Mouse (Mus musculus) lung, embryonic 16.5 days (tissue): ENCODE data around the gene B4galt4. TPM values are rescaled to one million over a fixed set of nuclear protein-coding genes. Genes with fewer than 3 reads are reported as not detected.
A peak's percentile ranks its signal among the peaks of the same experiment; 100 is the strongest.

ENCODE experiments used
- ATAC-seq: fragments of 200-750 bp; cut with Nextera tagmentation; 2 replicates; pipeline ENCODE4 v1.8.0; 2017; ENCODE audit warnings: low read depth, mild to moderate bottlenecking, moderate library complexity
- H3K27ac ChIP-seq: fragments of 300-500 bp; sonication (generic); 2 replicates; pipeline ENCODE4 v1.5.1; 2014; ENCODE audit warnings: mild to moderate bottlenecking, control low read depth, low read length
- H3K27me3 ChIP-seq: fragments of 300-500 bp; sonication (generic); 2 replicates; pipeline ENCODE4 v1.6.1; 2014; ENCODE audit warnings: low read depth, low read length, mixed read lengths; ENCODE audit not compliant: control insufficient read depth, insufficient read depth
- H3K36me3 ChIP-seq: fragments of 300-500 bp; sonication (generic); 2 replicates; pipeline ENCODE4 v1.6.1; 2014; ENCODE audit warnings: low read length; ENCODE audit not compliant: control insufficient read depth, insufficient read depth
- H3K4me1 ChIP-seq: fragments of 300-500 bp; sonication (generic); replicated peaks from 2 replicates; pipeline ENCODE4 v1.6.1; 2014; ENCODE audit warnings: low read length, mixed read lengths; ENCODE audit not compliant: control insufficient read depth, insufficient read depth
- H3K4me2 ChIP-seq: fragments of 300-500 bp; sonication (generic); 2 replicates; pipeline ENCODE4 v1.6.1; 2014; ENCODE audit warnings: low read depth, low read length, control low read depth
- H3K4me3 ChIP-seq: fragments of 300-500 bp; sonication (generic); 2 replicates; pipeline ENCODE4 v1.5.1; 2014; ENCODE audit warnings: mild to moderate bottlenecking, low read length, control low read depth
- H3K9ac ChIP-seq: fragments of 300-500 bp; sonication (generic); 2 replicates; pipeline ENCODE4 v1.6.1; 2014; ENCODE audit warnings: low read length, control low read depth
- H3K9me3 ChIP-seq: fragments of 300-500 bp; sonication (generic); 2 replicates; pipeline ENCODE4 v1.6.1; 2016; ENCODE audit warnings: low read length; ENCODE audit not compliant: control insufficient read depth
- WGBS: fragments of 180-500 bp; shearing (Covaris S2); extraction: QIAGEN DNeasy Blood & Tissue Kit; methylation state at CpG from one replicate; pipeline ENCODE4 v1.1.7; 2014; 5-methylcytosine and 5-hydroxymethylcytosine counted together
- polyA plus RNA-seq: library from polyadenylated mRNA; unstranded; fragments of >200 nt; fragmentation: Nextera tagmentation; extraction: Ambion mirVana; gene quantifications from 2 replicates; pipeline ENCODE4 v1.2.1, GENCODE M21; 2015

Gene B4galt4
- 34.7 and 38.1 TPM in 2 replicates for polyA plus RNA-seq

DNA sequence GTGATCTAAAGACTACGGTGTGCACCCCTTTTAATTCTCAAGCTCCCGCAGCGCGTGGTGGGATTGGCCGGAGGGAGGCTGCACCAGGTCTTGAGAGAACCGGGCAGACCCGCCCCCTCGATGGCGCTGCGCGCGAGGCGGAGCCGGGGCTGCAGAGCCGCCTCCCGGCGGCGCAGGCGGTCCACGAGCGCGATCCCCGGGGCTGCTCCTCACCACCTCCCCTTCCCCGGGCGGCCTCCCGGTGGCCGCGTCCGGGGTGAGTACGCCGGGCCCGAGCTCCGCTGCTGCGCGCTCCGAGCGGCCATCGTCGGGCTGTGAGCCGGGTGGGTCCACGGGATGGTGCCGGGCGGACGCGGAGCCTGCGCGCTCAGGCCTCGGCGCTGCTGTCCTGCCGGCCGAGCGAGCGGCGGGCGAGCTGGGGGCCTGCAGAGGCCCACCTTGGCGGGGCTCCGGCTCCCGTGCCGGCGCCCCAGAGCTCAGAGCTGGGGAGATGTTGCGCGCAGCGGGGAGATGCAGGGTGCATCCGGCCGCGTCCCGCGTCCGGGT lies at the start of gene B4galt4:
TSS of gene B4galt4 (plus strand) at position 152 of the 546 bp plus-strand sequence.
- WGBS, result under 1% methylated on average over 66 of the region's 69 CpGs
- Histone ChIP-seq H3K4me3 (peak within 1 kb of the TSS; percentile 87), H3K27ac (peak within 1 kb of the TSS; percentile 84), H3K9me3 (no peaks in the 10 kb centered on the region), H3K9ac (peak within 1 kb of the TSS; percentile 90), H3K36me3 (no peaks in the 10 kb centered on the region), H3K4me2 (peak within 1 kb of the TSS; percentile 93), H3K27me3 (no peaks in the 10 kb centered on the region), H3K4me1 (peaks cover 8% of the 10 kb centered on the region)
- peak; percentile 98 for ATAC-seq

DNA sequence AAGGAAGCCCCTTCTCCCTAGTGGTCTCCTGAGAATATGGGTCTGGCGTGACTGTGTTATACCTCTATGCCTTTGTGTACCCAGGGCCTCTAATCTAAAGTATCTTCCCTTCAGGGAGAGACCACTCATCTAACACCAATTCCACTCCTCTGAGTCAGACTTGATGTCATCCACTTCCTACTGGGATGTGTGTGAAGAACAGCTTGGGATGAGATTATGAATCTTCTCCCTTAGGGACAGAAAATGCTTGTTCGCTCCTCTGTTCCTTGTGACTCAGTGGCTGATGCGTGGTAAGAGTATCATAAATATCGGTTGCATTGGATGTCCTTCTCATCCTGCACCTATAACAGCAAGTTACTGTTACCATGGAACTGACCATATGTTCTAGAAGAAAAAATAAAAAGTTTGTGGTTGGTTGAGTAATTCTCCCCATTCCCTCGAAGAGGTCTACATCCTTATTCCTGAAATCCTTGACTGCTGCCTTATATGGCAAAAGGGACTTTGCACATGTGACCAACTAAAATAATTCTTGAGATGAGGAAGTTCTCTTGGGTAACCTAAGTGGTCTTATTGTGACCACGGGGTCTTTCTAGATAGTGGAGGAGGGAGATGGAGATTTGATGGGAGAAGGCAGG lies 47.0 kb upstream of the B4galt4 start:
- H3K9me3 ChIP-seq, result no peaks in the 10 kb centered on the region

DNA sequence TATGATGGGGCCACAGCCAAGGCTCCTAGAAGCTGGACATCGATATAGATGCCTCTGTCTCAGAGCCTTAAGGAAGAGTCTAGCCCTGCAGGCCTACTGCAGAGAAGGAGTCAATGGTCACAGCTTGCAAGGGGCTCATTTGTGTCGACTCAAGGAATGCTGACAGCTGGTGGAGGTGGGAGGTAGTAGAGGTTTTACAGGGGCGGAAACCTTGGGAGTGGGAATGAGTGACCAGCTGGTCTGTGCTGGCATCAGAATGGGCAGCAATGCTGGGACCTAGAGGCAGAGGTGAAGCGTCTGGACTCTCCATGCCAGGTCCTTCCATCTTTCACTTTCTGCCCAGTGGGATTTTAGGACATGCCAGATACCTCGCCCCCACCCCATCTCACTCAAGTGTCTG lies 46.5 kb upstream of the B4galt4 start:
- no peak overlapping the region for H3K4me2 ChIP-seq
- peaks cover 2% of the 10 kb centered on the region for H3K4me1 ChIP-seq
- no peak for ATAC-seq
- H3K9me3 ChIP-seq, result no peaks in the 10 kb centered on the region
- H3K27me3 ChIP-seq, result no peaks in the 10 kb centered on the region
- no peak overlapping the region for H3K9ac ChIP-seq
- WGBS, result 72% methylated on average over 5 of the region's 5 CpGs
- H3K27ac ChIP-seq, result no peak overlapping the region
- no peak overlapping the region for H3K4me3 ChIP-seq
- H3K36me3 ChIP-seq, result peaks cover 3% of the 10 kb centered on the region; the same call in 1 of the 2 replicates

More for the DNA sequence above, 47.0 kb upstream of the B4galt4 start:
- peaks cover 3% of the 10 kb centered on the region; the same call in 1 of the 2 replicates for H3K36me3 ChIP-seq
- ATAC-seq, result no peak
- H3K9ac ChIP-seq, result no peak overlapping the region
- H3K27me3 ChIP-seq, result no peaks in the 10 kb centered on the region
- no peak overlapping the region for H3K27ac ChIP-seq
- no peak overlapping the region for H3K4me2 ChIP-seq
- 92% methylated on average over 6 of the region's 6 CpGs for WGBS
- H3K4me1 ChIP-seq, result no peaks in the 10 kb centered on the region
- no peak overlapping the region for H3K4me3 ChIP-seq

DNA sequence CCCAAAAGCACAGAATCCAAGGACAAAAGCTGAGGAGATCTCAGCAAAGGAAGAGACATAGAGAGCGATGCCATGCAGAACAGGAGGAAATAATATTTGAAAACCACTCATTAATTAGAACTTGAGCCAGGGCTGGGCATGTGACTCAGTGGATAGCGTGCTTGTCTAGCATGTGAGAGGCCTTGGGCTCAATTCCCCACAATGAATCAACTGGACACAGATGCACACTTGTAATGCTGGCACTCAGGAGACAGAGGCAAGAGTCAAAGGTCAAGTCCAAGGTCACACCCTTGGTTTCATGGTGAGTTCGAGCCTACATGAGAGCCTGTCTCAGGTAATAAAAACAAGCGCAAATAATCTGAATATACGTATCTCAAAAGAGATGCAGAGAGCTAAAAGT lies 44.5 kb upstream of the B4galt4 start:
- Histone ChIP-seq H3K27me3 (no peaks in the 10 kb centered on the region), H3K4me2 (no peak overlapping the region), H3K36me3 (peaks cover 3% of the 10 kb centered on the region; the same call in 1 of the 2 replicates), H3K9me3 (no peaks in the 10 kb centered on the region), H3K4me1 (peaks cover 15% of the 10 kb centered on the region), H3K27ac (no peak overlapping the region), H3K9ac (no peak overlapping the region), H3K4me3 (no peak overlapping the region)
- 82% methylated on average over 5 of the region's 5 CpGs for WGBS
- no peak for ATAC-seq

DNA sequence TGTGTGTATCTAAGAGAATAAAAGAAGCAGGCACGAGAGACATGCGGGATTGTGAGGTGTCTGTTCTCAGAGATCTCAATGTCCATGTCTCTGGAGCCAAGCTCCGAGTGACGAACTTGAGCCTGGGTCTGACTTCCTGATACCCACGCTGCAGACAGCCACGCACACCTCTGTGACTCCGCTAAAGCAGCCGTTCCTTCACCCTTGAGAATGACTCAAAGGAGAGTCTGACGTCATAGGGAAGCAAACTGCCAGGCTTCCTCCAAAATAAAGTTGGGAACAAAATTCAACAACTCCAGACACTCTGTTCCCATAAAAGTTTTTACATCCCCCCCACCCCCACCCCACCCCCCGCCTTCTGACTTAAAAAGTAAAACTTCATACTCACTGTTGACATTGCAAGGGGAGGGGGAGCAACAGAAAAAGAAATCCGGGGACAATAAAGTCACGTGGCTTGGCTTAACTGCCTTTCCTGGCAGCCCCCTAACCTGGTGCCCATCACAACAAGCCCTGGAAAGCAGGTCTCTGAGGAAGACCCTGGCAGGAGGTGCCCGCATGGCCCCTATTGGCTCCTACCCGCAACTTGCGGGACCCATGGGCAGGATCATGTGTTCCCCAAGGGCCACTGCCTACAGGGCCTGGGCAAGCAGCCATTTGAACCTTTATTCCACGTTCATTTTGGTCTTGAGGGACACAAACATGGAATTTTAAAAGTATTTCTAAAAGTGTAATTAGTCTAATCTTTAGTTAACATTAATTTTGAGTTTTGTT lies 41.5 kb upstream of the B4galt4 start:
- Histone ChIP-seq H3K4me3 (no peak overlapping the region), H3K4me1 (peaks cover 17% of the 10 kb centered on the region), H3K4me2 (no peak overlapping the region), H3K9ac (no peak overlapping the region), H3K27ac (no peak overlapping the region), H3K9me3 (no peaks in the 10 kb centered on the region), H3K36me3 (no peaks in the 10 kb centered on the region; the same call in 1 of the 2 replicates), H3K27me3 (no peaks in the 10 kb centered on the region)
- 0 out of 2 replicates have a peak, but pooled peaks have one; percentile 34 for ATAC-seq
- 60% methylated on average over 16 of the region's 16 CpGs for WGBS

DNA sequence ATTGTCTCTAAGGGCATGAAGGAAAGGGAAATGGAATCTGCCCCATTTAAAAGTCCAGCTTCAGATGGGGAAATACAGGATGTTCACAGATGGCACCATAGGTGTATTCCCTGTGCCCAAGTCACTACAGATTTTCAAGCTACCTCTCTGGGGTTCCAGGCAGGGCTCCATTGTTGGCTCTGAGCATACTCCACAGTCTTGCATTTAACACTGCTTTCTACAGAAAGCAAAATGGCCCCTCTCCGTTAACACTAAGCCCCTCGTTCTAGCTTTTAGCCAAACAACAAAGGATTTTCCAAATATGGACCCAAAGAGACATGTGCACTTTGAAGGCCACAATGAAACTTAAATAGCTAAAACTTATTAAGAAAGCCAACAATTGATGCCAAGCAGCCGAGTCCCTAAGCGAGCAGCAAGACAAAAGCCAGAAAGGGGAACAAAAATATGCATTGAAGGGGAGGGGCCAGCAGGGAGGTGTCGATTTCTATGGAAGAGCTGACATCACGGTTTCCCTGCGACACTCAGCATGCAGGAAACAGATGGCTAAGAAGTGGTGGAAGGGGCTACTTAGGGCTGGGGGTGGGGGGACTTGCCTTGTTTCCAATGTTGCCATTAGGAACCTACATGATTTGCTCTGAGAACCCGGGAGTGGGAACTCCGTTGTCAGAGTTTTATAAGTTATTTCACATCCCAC lies 40.4 kb upstream of the B4galt4 start:
- ATAC-seq, result no peak
- no peaks in the 10 kb centered on the region for H3K9me3 ChIP-seq
- H3K36me3 ChIP-seq, result no peaks in the 10 kb centered on the region; the same call in 1 of the 2 replicates
- no peak overlapping the region for H3K4me3 ChIP-seq
- WGBS, result 33% methylated on average over 9 of the region's 9 CpGs
- H3K9ac ChIP-seq, result no peak overlapping the region
- H3K27me3 ChIP-seq, result no peaks in the 10 kb centered on the region
- H3K4me2 ChIP-seq, result peak overlapping the region; percentile 8; the same call in 1 of the 2 replicates
- no peak overlapping the region; the same call in 1 of the 2 replicates for H3K27ac ChIP-seq
- peaks cover 23% of the 10 kb centered on the region for H3K4me1 ChIP-seq

DNA sequence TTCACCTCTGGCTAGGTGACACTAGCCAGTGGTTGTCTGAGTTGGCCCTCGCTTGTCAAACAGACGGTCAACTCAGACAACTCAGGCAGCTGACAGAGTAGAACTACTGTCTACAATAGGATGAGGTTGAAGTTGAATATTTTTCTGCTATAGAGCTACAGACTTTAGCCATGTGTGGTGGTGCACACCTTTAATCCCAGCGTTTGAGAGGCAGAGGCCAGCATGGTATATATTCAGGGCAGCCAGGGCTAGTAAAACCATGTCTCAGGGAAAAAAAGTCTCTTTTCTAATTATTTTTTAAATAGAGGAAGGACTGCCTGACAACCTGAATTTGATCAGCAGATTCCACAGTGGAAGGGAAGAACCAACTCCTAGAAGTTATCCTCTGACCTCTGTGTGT lies 39.7 kb upstream of the B4galt4 start:
- no peak for ATAC-seq
- no peak overlapping the region for H3K4me3 ChIP-seq
- H3K4me2 ChIP-seq, result peak overlapping the region; percentile 8; the same call in 1 of the 2 replicates
- no peak overlapping the region for H3K9ac ChIP-seq
- 76% methylated on average over 3 of the region's 3 CpGs for WGBS
- no peaks in the 10 kb centered on the region for H3K27me3 ChIP-seq
- H3K27ac ChIP-seq, result no peak overlapping the region
- H3K36me3 ChIP-seq, result no peaks in the 10 kb centered on the region; the same call in 1 of the 2 replicates
- H3K9me3 ChIP-seq, result no peaks in the 10 kb centered on the region
- H3K4me1 ChIP-seq, result peaks cover 30% of the 10 kb centered on the region

DNA sequence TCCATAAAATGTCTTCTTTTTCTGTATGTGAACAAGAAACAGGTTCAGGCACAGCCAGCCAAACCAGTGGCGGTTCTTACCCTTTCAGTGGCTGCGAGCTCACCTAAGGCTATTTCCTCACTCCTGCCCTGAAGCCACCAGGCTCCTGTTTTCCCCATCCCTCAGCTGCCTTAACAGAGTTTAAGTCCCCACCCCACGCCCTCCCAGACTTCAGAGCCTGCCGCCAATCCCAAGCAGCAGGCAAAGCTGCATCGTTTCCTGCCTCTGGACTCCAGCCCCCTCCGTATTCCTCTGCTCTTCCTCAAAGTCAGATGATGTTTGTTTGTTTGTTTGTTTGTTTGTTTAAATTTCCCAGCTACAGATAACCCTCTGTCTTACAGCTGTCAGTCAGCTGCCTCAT lies 38.6 kb upstream of the B4galt4 start:
- Histone ChIP-seq H3K4me3 (no peak overlapping the region), H3K27me3 (no peaks in the 10 kb centered on the region), H3K27ac (no peak overlapping the region), H3K4me1 (peaks cover 37% of the 10 kb centered on the region), H3K9ac (no peak overlapping the region), H3K4me2 (no peak overlapping the region), H3K9me3 (no peaks in the 10 kb centered on the region), H3K36me3 (no peaks in the 10 kb centered on the region)
- 56% methylated on average over 6 of the region's 6 CpGs for WGBS
- no peak for ATAC-seq
